Mouse (Mus musculus): ENCODE results near the gene Cul3. TPM values are rescaled to one million over a fixed set of nuclear protein-coding genes. Genes with fewer than 3 reads are reported as not detected.

Cul3 gene
- polyA plus RNA-seq, 1 experiment from 2014 or later, result 25.9 TPM

- WGBS, result 63% methylated on average over 1 of the region's 1 CpGs
- H3K27me3 ChIP-seq, result no peaks in the 10 kb centered on the region
- peaks cover 4% of the 10 kb centered on the region; the same call in 1 of the 2 replicates for H3K36me3 ChIP-seq
- no peaks in the 10 kb centered on the region for H3K4me1 ChIP-seq (replicated peaks)
- no peak overlapping the region for H3K4me2 ChIP-seq
- H3K4me3 ChIP-seq, result no peak overlapping the region
- no peak overlapping the region for H3K9ac ChIP-seq
- no peaks in the 10 kb centered on the region for H3K9me3 ChIP-seq
- H3K27ac ChIP-seq (replicated peaks), result no peak overlapping the region
- no peak for ATAC-seq (ENCODE audit: low FRiP score, low read depth)
These were observed 79.8 kb downstream of the Cul3 start for GRCm38 (mm10) chr1:80260443-80260842.

- Histone ChIP-seq H3K27me3 (no peaks in the 10 kb centered on the region), H3K9ac (no peak overlapping the region), H3K36me3 (no peaks in the 10 kb centered on the region; the same call in 1 of the 2 replicates), H3K4me1 (replicated peaks) (no peaks in the 10 kb centered on the region), H3K9me3 (no peaks in the 10 kb centered on the region), H3K4me2 (no peak overlapping the region), H3K27ac (replicated peaks) (no peak overlapping the region), H3K4me3 (no peak overlapping the region)
- WGBS, result 72% methylated on average over 4 of the region's 4 CpGs
- ATAC-seq (ENCODE audit: low FRiP score, low read depth), result no peak
These were observed 81.6 kb downstream of the Cul3 start for GRCm38 (mm10) chr1:80258632-80259031.

DNA sequence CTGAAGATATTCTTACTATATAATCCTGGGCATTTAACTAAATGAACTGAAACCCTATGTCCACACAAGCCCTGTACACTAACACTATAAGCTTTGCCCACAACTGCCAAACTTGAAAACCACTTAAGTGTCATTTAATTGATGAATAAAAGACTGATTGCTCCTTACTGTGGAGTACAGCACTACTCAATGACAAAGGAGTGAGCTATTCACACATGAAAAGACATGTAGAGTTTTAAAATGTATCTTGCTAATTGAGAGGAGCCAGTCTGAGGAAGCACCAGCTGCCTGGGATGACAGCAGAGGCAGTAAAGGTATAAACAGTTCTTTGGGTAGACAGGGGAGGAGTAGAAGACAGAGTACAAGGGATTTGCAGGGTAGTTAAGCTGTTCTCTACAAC, 87.0 kb downstream of the Cul3 start:
- H3K9ac ChIP-seq, result no peak overlapping the region
- no peak for ATAC-seq (ENCODE audit: low FRiP score, low read depth)
- H3K27ac ChIP-seq (replicated peaks), result no peak overlapping the region
- no peak overlapping the region for H3K4me2 ChIP-seq
- no peak overlapping the region for H3K4me3 ChIP-seq
- no peaks in the 10 kb centered on the region for H3K4me1 ChIP-seq (replicated peaks)
- no peaks in the 10 kb centered on the region for H3K9me3 ChIP-seq
- no peaks in the 10 kb centered on the region for H3K36me3 ChIP-seq
- H3K27me3 ChIP-seq, result no peaks in the 10 kb centered on the region

GRCm38 (mm10) chr1:80250247-80250646, 90.0 kb downstream of the Cul3 start:
- Histone ChIP-seq H3K27ac (replicated peaks) (no peak overlapping the region), H3K27me3 (no peaks in the 10 kb centered on the region), H3K4me1 (replicated peaks) (no peaks in the 10 kb centered on the region), H3K9ac (no peak overlapping the region), H3K9me3 (no peaks in the 10 kb centered on the region), H3K4me3 (no peak overlapping the region), H3K4me2 (no peak overlapping the region), H3K36me3 (no peaks in the 10 kb centered on the region)
- 92% methylated on average over 5 of the region's 5 CpGs for WGBS
- no peak for ATAC-seq (ENCODE audit: low FRiP score, low read depth)

DNA sequence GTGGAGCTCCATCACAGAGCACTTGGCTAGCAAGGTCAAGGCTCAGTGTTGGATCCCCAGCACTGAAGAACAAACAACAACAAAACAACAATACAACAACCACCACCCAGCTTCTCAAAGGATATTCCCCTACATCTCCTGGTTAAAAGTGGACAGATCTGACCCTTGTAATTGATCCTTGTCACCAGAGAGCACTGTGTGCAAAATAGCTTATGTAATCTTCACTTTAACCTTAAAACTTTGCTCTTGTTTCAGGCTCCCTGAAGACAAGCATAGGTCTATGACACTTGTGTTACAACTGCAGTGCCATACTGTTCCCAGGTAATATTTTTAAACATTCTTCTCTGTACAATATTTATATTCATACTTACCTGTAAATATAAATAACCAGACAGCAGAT, 93.1 kb downstream of the Cul3 start:
- ATAC-seq (ENCODE audit: low FRiP score, low read depth), result no peak
- no peaks in the 10 kb centered on the region for H3K36me3 ChIP-seq
- no peak overlapping the region for H3K27ac ChIP-seq (replicated peaks)
- H3K4me2 ChIP-seq, result no peak overlapping the region
- H3K27me3 ChIP-seq, result no peaks in the 10 kb centered on the region
- H3K4me3 ChIP-seq, result no peak overlapping the region
- H3K4me1 ChIP-seq (replicated peaks), result no peaks in the 10 kb centered on the region
- H3K9ac ChIP-seq, result no peak overlapping the region
- H3K9me3 ChIP-seq, result no peaks in the 10 kb centered on the region

DNA sequence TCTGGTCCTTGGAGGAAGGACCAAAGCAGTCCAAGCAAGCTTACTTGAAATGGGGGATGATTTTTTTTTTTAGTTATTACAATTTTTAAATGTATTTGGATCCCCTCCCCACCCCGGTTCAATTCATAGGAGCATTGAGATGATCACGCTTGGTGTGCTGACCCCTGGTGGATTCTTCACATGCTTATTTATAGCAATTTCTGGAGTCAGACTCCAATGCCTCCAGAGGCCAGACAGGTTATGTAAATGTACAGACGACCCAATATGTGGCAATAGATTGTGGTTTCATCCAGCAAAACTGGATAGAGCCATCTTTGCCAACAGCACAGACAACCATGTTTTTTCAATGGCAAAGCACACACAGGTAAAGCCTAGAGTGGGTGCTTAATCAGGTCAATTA, 96.2 kb downstream of the Cul3 start:
- WGBS, result 62% methylated on average over 3 of the region's 3 CpGs
- Histone ChIP-seq H3K4me1 (replicated peaks) (no peaks in the 10 kb centered on the region), H3K9ac (no peak overlapping the region), H3K4me2 (no peak overlapping the region), H3K27ac (replicated peaks) (no peak overlapping the region), H3K27me3 (no peaks in the 10 kb centered on the region), H3K9me3 (no peaks in the 10 kb centered on the region), H3K4me3 (no peak overlapping the region), H3K36me3 (no peaks in the 10 kb centered on the region)
- ATAC-seq (ENCODE audit: low FRiP score, low read depth), result no peak

- Histone ChIP-seq H3K27me3 (no peaks in the 10 kb centered on the region), H3K36me3 (no peaks in the 10 kb centered on the region), H3K4me2 (no peak overlapping the region), H3K4me3 (no peak overlapping the region), H3K4me1 (replicated peaks) (no peaks in the 10 kb centered on the region), H3K9ac (no peak overlapping the region), H3K27ac (replicated peaks) (no peak overlapping the region), H3K9me3 (no peaks in the 10 kb centered on the region)
- 91% methylated on average over 6 of the region's 6 CpGs for WGBS
- no peak for ATAC-seq (ENCODE audit: low FRiP score, low read depth)
These were observed 98.7 kb downstream of the Cul3 start for GRCm38 (mm10) chr1:80241579-80241978.

DNA sequence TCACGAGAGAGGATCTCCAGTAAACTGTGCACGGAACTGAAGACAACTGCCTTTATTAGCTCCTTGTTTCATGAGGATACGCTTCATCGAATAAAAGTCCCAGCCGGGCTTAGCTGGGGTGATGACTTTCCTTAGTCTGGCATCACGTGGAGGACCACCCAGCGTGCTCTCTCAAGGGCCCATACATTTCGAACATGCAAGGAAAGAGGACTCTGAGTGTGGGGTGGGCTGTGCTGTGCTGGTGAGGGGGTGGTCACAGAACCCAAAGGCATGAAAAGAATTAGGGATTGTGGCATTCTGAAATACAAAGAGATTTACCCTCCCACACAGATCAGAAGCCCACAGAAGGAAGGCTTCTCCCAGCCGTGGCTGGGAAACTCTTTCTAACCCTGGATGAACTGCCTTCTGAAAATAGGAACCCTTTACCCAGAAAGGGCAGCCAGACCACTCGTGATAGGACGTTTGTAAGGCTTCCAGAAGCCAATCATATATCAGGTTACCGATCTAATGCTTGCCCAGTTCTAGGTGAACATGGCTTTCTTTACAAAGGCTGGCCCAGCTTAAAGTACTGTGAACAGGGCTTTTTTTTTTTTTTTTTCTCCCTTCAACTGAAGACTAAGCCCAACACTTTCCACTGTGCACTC, 100.1 kb downstream of the Cul3 start:
- Histone ChIP-seq H3K9me3 (no peaks in the 10 kb centered on the region), H3K4me2 (no peak overlapping the region), H3K36me3 (no peaks in the 10 kb centered on the region), H3K4me1 (replicated peaks) (no peaks in the 10 kb centered on the region), H3K4me3 (no peak overlapping the region), H3K27ac (replicated peaks) (no peak overlapping the region), H3K27me3 (no peaks in the 10 kb centered on the region), H3K9ac (no peak overlapping the region)
- WGBS, result 14% methylated on average over 12 of the region's 12 CpGs
- no peak for ATAC-seq (ENCODE audit: low FRiP score, low read depth)

DNA sequence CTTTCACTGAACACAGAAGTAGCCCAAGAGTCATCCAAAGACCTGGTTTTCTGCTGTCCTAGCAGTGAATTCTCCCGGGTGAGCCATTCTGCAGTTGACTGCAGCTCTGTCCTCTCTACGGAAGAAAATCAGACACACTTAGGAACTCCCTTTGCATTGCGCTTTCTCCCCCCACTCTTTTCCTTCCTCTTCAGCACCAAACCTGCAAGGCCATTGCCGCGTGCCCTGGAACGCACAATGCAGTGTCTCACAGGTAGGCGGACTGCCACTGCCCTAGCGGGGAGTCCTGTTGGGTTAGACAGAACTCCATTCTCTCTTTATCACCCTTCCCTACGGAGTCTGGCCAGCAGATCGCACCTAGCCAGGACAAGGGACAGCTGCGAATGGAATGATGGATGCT, 100.8 kb downstream of the Cul3 start:
- no peaks in the 10 kb centered on the region for H3K27me3 ChIP-seq
- no peaks in the 10 kb centered on the region for H3K9me3 ChIP-seq
- H3K9ac ChIP-seq, result no peak overlapping the region
- 74% methylated on average over 11 of the region's 11 CpGs for WGBS
- no peaks in the 10 kb centered on the region for H3K36me3 ChIP-seq
- no peak for ATAC-seq (ENCODE audit: low FRiP score, low read depth)
- no peak overlapping the region for H3K4me3 ChIP-seq
- no peak overlapping the region for H3K4me2 ChIP-seq
- H3K4me1 ChIP-seq (replicated peaks), result no peaks in the 10 kb centered on the region
- H3K27ac ChIP-seq (replicated peaks), result no peak overlapping the region

GRCm38 (mm10) chr1:80236951-80237702, 103.2 kb downstream of the Cul3 start:
- Histone ChIP-seq H3K4me3 (no peak overlapping the region), H3K36me3 (no peaks in the 10 kb centered on the region), H3K4me2 (no peak overlapping the region), H3K9ac (no peak overlapping the region), H3K4me1 (replicated peaks) (no peaks in the 10 kb centered on the region), H3K27me3 (no peaks in the 10 kb centered on the region), H3K9me3 (no peaks in the 10 kb centered on the region), H3K27ac (replicated peaks) (no peak overlapping the region)
- ATAC-seq (ENCODE audit: low FRiP score, low read depth), result no peak
- 42% methylated on average over 11 of the region's 11 CpGs for WGBS

DNA sequence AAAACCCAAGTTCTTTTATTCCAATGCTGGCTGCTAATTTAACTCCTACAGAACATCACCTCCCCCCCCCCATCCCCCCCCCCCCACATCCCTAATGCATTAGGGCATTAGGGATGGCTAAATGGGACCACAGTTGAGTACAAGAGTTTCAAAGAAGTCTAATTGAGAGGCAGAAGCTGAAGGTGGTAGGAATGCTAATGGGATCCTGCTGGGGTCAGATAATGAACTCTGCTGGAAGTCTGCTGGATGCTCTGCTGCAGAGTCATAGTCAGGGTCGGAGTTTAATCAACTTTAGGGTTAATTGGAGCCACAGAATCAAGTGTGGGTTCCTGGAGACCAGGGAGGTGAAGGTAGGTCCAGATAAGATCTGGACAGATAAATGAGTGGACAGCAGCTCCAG, 104.2 kb downstream of the Cul3 start:
- no peaks in the 10 kb centered on the region for H3K27me3 ChIP-seq
- 4% methylated on average over 1 of the region's 1 CpGs for WGBS
- no peak overlapping the region for H3K9ac ChIP-seq
- H3K4me3 ChIP-seq, result no peak overlapping the region
- no peak for ATAC-seq (ENCODE audit: low FRiP score, low read depth)
- no peaks in the 10 kb centered on the region for H3K4me1 ChIP-seq (replicated peaks)
- H3K4me2 ChIP-seq, result no peak overlapping the region
- no peaks in the 10 kb centered on the region for H3K36me3 ChIP-seq
- no peak overlapping the region for H3K27ac ChIP-seq (replicated peaks)
- H3K9me3 ChIP-seq, result no peaks in the 10 kb centered on the region

GRCm38 (mm10) chr1:80230612-80231011, 109.7 kb downstream of the Cul3 start:
- Histone ChIP-seq H3K27ac (replicated peaks) (no peak overlapping the region), H3K4me2 (no peak overlapping the region), H3K4me1 (replicated peaks) (no peaks in the 10 kb centered on the region), H3K9ac (no peak overlapping the region), H3K27me3 (no peaks in the 10 kb centered on the region), H3K4me3 (no peak overlapping the region), H3K36me3 (no peaks in the 10 kb centered on the region), H3K9me3 (no peaks in the 10 kb centered on the region)
- 81% methylated on average over 1 of the region's 1 CpGs for WGBS
- no peak for ATAC-seq (ENCODE audit: low FRiP score, low read depth)
